Mouse (Mus musculus): ENCODE results near the gene Pcsk2.

The Pcsk2 gene

GRCm38 (mm10) chr2:143644374-143644773 lies 98.4 kb downstream of the Pcsk2 start:
- DNase-seq (ENCODE audit: low spot score), result no peak

- no peak for DNase-seq (ENCODE audit: low spot score)
Measured at GRCm38 (mm10) chr2:143646001-143646400, 100.0 kb downstream of the Pcsk2 start.

- DNase-seq (ENCODE audit: low spot score), result no peak
Measured at GRCm38 (mm10) chr2:143654621-143655020, 108.7 kb downstream of the Pcsk2 start.

- DNase-seq (ENCODE audit: low spot score), result no peak
Measured at GRCm38 (mm10) chr2:143656968-143657367, 111.0 kb downstream of the Pcsk2 start.

GRCm38 (mm10) chr2:143666785-143667184 lies 120.8 kb downstream of the Pcsk2 start:
- no peak for DNase-seq (ENCODE audit: low spot score)

- no peak for DNase-seq (ENCODE audit: low spot score)
Measured at GRCm38 (mm10) chr2:143677869-143678268, 131.9 kb downstream of the Pcsk2 start.

- no peak for DNase-seq (ENCODE audit: low spot score)
Measured at GRCm38 (mm10) chr2:143679513-143679912, 133.6 kb downstream of the Pcsk2 start.

GRCm38 (mm10) chr2:143681873-143682555 lies 136.1 kb downstream of the Pcsk2 start:
- DNase-seq (ENCODE audit: low spot score), result no peak

GRCm38 (mm10) chr2:143683513-143683912 lies 137.6 kb downstream of the Pcsk2 start:
- DNase-seq (ENCODE audit: low spot score), result no peak

GRCm38 (mm10) chr2:143691244-143691643 lies 145.3 kb downstream of the Pcsk2 start:
- DNase-seq (ENCODE audit: low spot score), result no peak

- DNase-seq (ENCODE audit: low spot score), result no peak
Measured at GRCm38 (mm10) chr2:143696026-143696557, 150.1 kb downstream of the Pcsk2 start.

GRCm38 (mm10) chr2:143696704-143697103 lies 150.7 kb downstream of the Pcsk2 start:
- DNase-seq (ENCODE audit: low spot score), result no peak

- no peak for DNase-seq (ENCODE audit: low spot score)
Measured at GRCm38 (mm10) chr2:143701141-143701540, 155.2 kb downstream of the Pcsk2 start.

- no peak for DNase-seq (ENCODE audit: low spot score)
Measured at GRCm38 (mm10) chr2:143702931-143703344, 157.0 kb downstream of the Pcsk2 start.

- DNase-seq (ENCODE audit: low spot score), result no peak
Measured at GRCm38 (mm10) chr2:143708205-143708604, 162.2 kb downstream of the Pcsk2 start.

- DNase-seq (ENCODE audit: low spot score), result no peak
Measured at GRCm38 (mm10) chr2:143709249-143709648, 163.3 kb downstream of the Pcsk2 start.

GRCm38 (mm10) chr2:143709979-143710378 lies 164.0 kb downstream of the Pcsk2 start:
- DNase-seq (ENCODE audit: low spot score), result no peak

- DNase-seq (ENCODE audit: low spot score), result no peak
Measured at GRCm38 (mm10) chr2:143711886-143712285, 165.9 kb downstream of the Pcsk2 start.

- DNase-seq (ENCODE audit: low spot score), result no peak
Measured at GRCm38 (mm10) chr2:143712901-143713300, 166.9 kb downstream of the Pcsk2 start.

GRCm38 (mm10) chr2:143713902-143714301 lies 167.9 kb downstream of the Pcsk2 start:
- DNase-seq (ENCODE audit: low spot score), result no peak

- no peak for DNase-seq (ENCODE audit: low spot score)
Measured at GRCm38 (mm10) chr2:143715110-143715509, 169.2 kb downstream of the Pcsk2 start.

GRCm38 (mm10) chr2:143723231-143723630 lies 177.3 kb downstream of the Pcsk2 start:
- no peak for DNase-seq (ENCODE audit: low spot score)

- no peak for DNase-seq (ENCODE audit: low spot score)
Measured at GRCm38 (mm10) chr2:143724101-143724500, 178.1 kb downstream of the Pcsk2 start.

- no peak for DNase-seq (ENCODE audit: low spot score)
Measured at GRCm38 (mm10) chr2:143724720-143725119, 178.8 kb downstream of the Pcsk2 start.
